Mouse (Mus musculus) heart, embryonic 11.5 days (tissue): Measurements from ENCODE around the gene Snx14. TPM values are rescaled to one million over a fixed set of nuclear protein-coding genes. Genes with fewer than 3 reads are reported as not detected.

Experiments used
- ATAC-seq: fragments of 200-750 bp; cut with Nextera tagmentation; replicated peaks from 2 replicates; pipeline ENCODE4 v1.8.0; 2017; ENCODE audit warnings: moderate library complexity; ENCODE audit not compliant: insufficient number of reproducible peaks, low FRiP score, low TSS enrichment
- H3K27ac ChIP-seq: fragments of 300-500 bp; sonication (generic); 2 replicates; pipeline ENCODE4 v1.5.1; 2014; ENCODE audit warnings: mild to moderate bottlenecking, low read depth, low read length
- H3K27me3 ChIP-seq: fragments of 300-500 bp; sonication (generic); 2 replicates; pipeline ENCODE4 v1.6.1; 2014; ENCODE audit warnings: mild to moderate bottlenecking, low read length, mixed read lengths; ENCODE audit not compliant: control insufficient read depth, insufficient read depth
- H3K36me3 ChIP-seq: fragments of 300-500 bp; sonication (generic); 2 replicates; pipeline ENCODE4 v1.6.1; 2014; ENCODE audit warnings: mild to moderate bottlenecking, low read length, moderate library complexity, mixed read lengths; ENCODE audit not compliant: control insufficient read depth, insufficient read depth
- H3K4me1 ChIP-seq: fragments of 300-500 bp; sonication (generic); 2 replicates; pipeline ENCODE4 v1.6.1; 2014; ENCODE audit warnings: low read length; ENCODE audit not compliant: control insufficient read depth, insufficient read depth
- H3K4me2 ChIP-seq: fragments of 300-500 bp; sonication (generic); 2 replicates; pipeline ENCODE4 v1.6.1; 2014; ENCODE audit warnings: mild to moderate bottlenecking, moderate library complexity
- H3K4me3 ChIP-seq: fragments of 300-500 bp; sonication (generic); 2 replicates; pipeline ENCODE4 v1.5.1; 2014; ENCODE audit warnings: low read depth, low read length
- H3K9ac ChIP-seq: fragments of 300-500 bp; sonication (generic); 2 replicates; pipeline ENCODE4 v1.6.1; 2014; ENCODE audit warnings: mild to moderate bottlenecking, low read depth, low read length, moderate library complexity
- H3K9me3 ChIP-seq: fragments of 300-500 bp; sonication (generic); replicated peaks from 2 replicates; pipeline ENCODE4 v1.6.1; 2016; ENCODE audit warnings: low read length; ENCODE audit not compliant: control insufficient read depth
- WGBS: fragments of 180-500 bp; shearing (Covaris S2); extraction: QIAGEN DNeasy Blood & Tissue Kit; methylation state at CpG from one replicate; pipeline ENCODE4 v1.1.7; 2014; ENCODE audit not compliant: insufficient replicate concordance; 5-methylcytosine and 5-hydroxymethylcytosine counted together
- polyA plus RNA-seq: library from polyadenylated mRNA; unstranded; fragments of >200 nt; fragmentation: Nextera tagmentation; extraction: Ambion mirVana; gene quantifications from 2 replicates; pipeline ENCODE4 v1.2.1, GENCODE M21; 2014

Snx14 gene
- polyA plus RNA-seq, 1 experiment from 2014 or later = 28.9 TPM

- no peak overlapping the region for H3K4me2 ChIP-seq
- H3K27me3 ChIP-seq = no peaks in the 10 kb centered on the region
- H3K27ac ChIP-seq = no peak overlapping the region
- H3K9me3 ChIP-seq = no peaks in the 10 kb centered on the region
- no peaks in the 10 kb centered on the region for H3K4me1 ChIP-seq
- no peak for ATAC-seq
- 0 out of 2 replicates have a peak, but pooled peaks cover 3% of the 10 kb centered on the region for H3K36me3 ChIP-seq
- no peak overlapping the region for H3K4me3 ChIP-seq
- 81% methylated on average over 5 of the region's 5 CpGs for WGBS
- H3K9ac ChIP-seq = no peak overlapping the region
Measured at GRCm38 (mm10) chr9:88377483-88377882, 61.3 kb downstream of the Snx14 start.

GRCm38 (mm10) chr9:88373001-88373400 lies 65.8 kb downstream of the Snx14 start:
- Histone ChIP-seq H3K4me3 (no peak overlapping the region), H3K27ac (no peak overlapping the region), H3K9ac (no peak overlapping the region), H3K9me3 (no peaks in the 10 kb centered on the region), H3K4me2 (no peak overlapping the region), H3K4me1 (no peaks in the 10 kb centered on the region), H3K36me3 (0 out of 2 replicates have a peak, but pooled peaks cover 3% of the 10 kb centered on the region), H3K27me3 (no peaks in the 10 kb centered on the region)
- WGBS = 64% methylated on average over 2 of the region's 2 CpGs
- ATAC-seq = no peak

- ATAC-seq = no peak
- Histone ChIP-seq H3K27ac (no peak overlapping the region), H3K9me3 (no peaks in the 10 kb centered on the region), H3K4me1 (no peaks in the 10 kb centered on the region), H3K9ac (no peak overlapping the region), H3K36me3 (0 out of 2 replicates have a peak, but pooled peaks cover 3% of the 10 kb centered on the region), H3K4me3 (no peak overlapping the region), H3K4me2 (no peak overlapping the region), H3K27me3 (no peaks in the 10 kb centered on the region)
- 70% methylated on average over 2 of the region's 2 CpGs for WGBS
Measured at GRCm38 (mm10) chr9:88371201-88371600, 67.6 kb downstream of the Snx14 start.

GRCm38 (mm10) chr9:88369666-88370065 lies 69.1 kb downstream of the Snx14 start:
- no peak for ATAC-seq
- Histone ChIP-seq H3K27me3 (no peaks in the 10 kb centered on the region), H3K4me2 (no peak overlapping the region), H3K27ac (no peak overlapping the region), H3K36me3 (peaks cover 3% of the 10 kb centered on the region; the same call in 1 of the 2 replicates), H3K4me1 (no peaks in the 10 kb centered on the region), H3K9me3 (0 out of 2 replicates have a peak, but pooled peaks cover 3% of the 10 kb centered on the region), H3K4me3 (no peak overlapping the region), H3K9ac (no peak overlapping the region)
- WGBS = 87% methylated on average over 2 of the region's 2 CpGs

GRCm38 (mm10) chr9:88368476-88368875 lies 70.3 kb downstream of the Snx14 start:
- Histone ChIP-seq H3K36me3 (peaks cover 3% of the 10 kb centered on the region; the same call in 1 of the 2 replicates), H3K4me1 (no peaks in the 10 kb centered on the region), H3K4me3 (no peak overlapping the region), H3K9ac (no peak overlapping the region), H3K9me3 (0 out of 2 replicates have a peak, but pooled peaks cover 3% of the 10 kb centered on the region), H3K4me2 (no peak overlapping the region), H3K27me3 (no peaks in the 10 kb centered on the region), H3K27ac (no peak overlapping the region)
- 86% methylated on average over 5 of the region's 5 CpGs for WGBS
- no peak for ATAC-seq

- no peak overlapping the region for H3K4me3 ChIP-seq
- H3K27ac ChIP-seq = no peak overlapping the region
- 69% methylated on average over 1 of the region's 1 CpGs for WGBS
- H3K4me2 ChIP-seq = no peak overlapping the region
- peaks cover 3% of the 10 kb centered on the region; the same call in 1 of the 2 replicates for H3K36me3 ChIP-seq
- H3K27me3 ChIP-seq = no peaks in the 10 kb centered on the region
- no peak for ATAC-seq
- peaks cover under 1% of the 10 kb centered on the region for H3K4me1 ChIP-seq
- H3K9ac ChIP-seq = no peak overlapping the region
- 0 out of 2 replicates have a peak, but pooled peaks cover 3% of the 10 kb centered on the region for H3K9me3 ChIP-seq
Measured at GRCm38 (mm10) chr9:88367751-88368150, 71.0 kb downstream of the Snx14 start.

- H3K36me3 ChIP-seq = peaks cover 3% of the 10 kb centered on the region; the same call in 1 of the 2 replicates
- H3K9me3 ChIP-seq = 0 out of 2 replicates have a peak, but pooled peaks cover 3% of the 10 kb centered on the region
- no peak overlapping the region for H3K4me2 ChIP-seq
- H3K4me3 ChIP-seq = no peak overlapping the region
- WGBS = 77% methylated on average over 5 of the region's 5 CpGs
- peaks cover 4% of the 10 kb centered on the region for H3K4me1 ChIP-seq
- no peaks in the 10 kb centered on the region for H3K27me3 ChIP-seq
- H3K27ac ChIP-seq = no peak overlapping the region
- ATAC-seq = no peak
- H3K9ac ChIP-seq = no peak overlapping the region
Measured at GRCm38 (mm10) chr9:88367322-88367721, 71.4 kb downstream of the Snx14 start.

GRCm38 (mm10) chr9:88366819-88367218 lies 71.9 kb downstream of the Snx14 start:
- no peak overlapping the region for H3K27ac ChIP-seq
- H3K27me3 ChIP-seq = no peaks in the 10 kb centered on the region
- no peak overlapping the region for H3K4me2 ChIP-seq
- no peak overlapping the region for H3K9ac ChIP-seq
- H3K36me3 ChIP-seq = peaks cover 3% of the 10 kb centered on the region; the same call in 1 of the 2 replicates
- no peak for ATAC-seq
- H3K4me3 ChIP-seq = no peak overlapping the region
- 0 out of 2 replicates have a peak, but pooled peaks cover 3% of the 10 kb centered on the region for H3K9me3 ChIP-seq
- WGBS = 77% methylated on average over 4 of the region's 4 CpGs
- peaks cover 9% of the 10 kb centered on the region for H3K4me1 ChIP-seq

- ATAC-seq = no peak
- 87% methylated on average over 4 of the region's 4 CpGs for WGBS
- 0 out of 2 replicates have a peak, but pooled peaks cover 3% of the 10 kb centered on the region for H3K9me3 ChIP-seq
Measured at GRCm38 (mm10) chr9:88366308-88366707, 72.5 kb downstream of the Snx14 start.

More at GRCm38 (mm10) chr9:88366308-88366707, 72.5 kb downstream of the Snx14 start:
- Histone ChIP-seq H3K4me1 (peaks cover 14% of the 10 kb centered on the region), H3K27me3 (no peaks in the 10 kb centered on the region), H3K9ac (no peak overlapping the region), H3K4me3 (no peak overlapping the region), H3K27ac (no peak overlapping the region), H3K4me2 (no peak overlapping the region), H3K36me3 (peaks cover 3% of the 10 kb centered on the region; the same call in 1 of the 2 replicates)
